Mouse (Mus musculus) forebrain, embryonic 13.5 days (tissue): Measurements from ENCODE around the gene Tmpo. TPM values are rescaled to one million over a fixed set of nuclear protein-coding genes. Genes with fewer than 3 reads are reported as not detected.

ENCODE experiments used
- ATAC-seq: fragments of 200-750 bp; cut with Nextera tagmentation; 2 replicates; pipeline ENCODE4 v1.8.0; 2017
- H3K27ac ChIP-seq: fragments of 300-500 bp; sonication (generic); 2 replicates; pipeline ENCODE4 v1.5.1; 2015; ENCODE audit warnings: inconsistent platforms, mild to moderate bottlenecking, moderate library complexity
- H3K27me3 ChIP-seq: fragments of 300-500 bp; sonication (generic); 2 replicates; pipeline ENCODE4 v1.6.1; 2015; ENCODE audit warnings: mild to moderate bottlenecking, inconsistent platforms
- H3K36me3 ChIP-seq: fragments of 300-500 bp; sonication (generic); 2 replicates; pipeline ENCODE4 v1.6.1; 2015; ENCODE audit warnings: mild to moderate bottlenecking, inconsistent platforms; ENCODE audit not compliant: poor library complexity, severe bottlenecking
- H3K4me1 ChIP-seq: fragments of 300-500 bp; sonication (generic); 2 replicates; pipeline ENCODE4 v1.6.1; 2015; ENCODE audit warnings: inconsistent platforms
- H3K4me2 ChIP-seq: fragments of 300-500 bp; sonication (generic); 2 replicates; pipeline ENCODE4 v1.6.1; 2015; ENCODE audit warnings: inconsistent platforms, mild to moderate bottlenecking, moderate library complexity
- H3K4me3 ChIP-seq: fragments of 300-500 bp; sonication (generic); 2 replicates; pipeline ENCODE4 v1.5.1; 2015; ENCODE audit warnings: mild to moderate bottlenecking, inconsistent platforms
- H3K9ac ChIP-seq: fragments of 300-500 bp; sonication (generic); 2 replicates; pipeline ENCODE4 v1.6.1; 2015; ENCODE audit warnings: mild to moderate bottlenecking, inconsistent platforms
- H3K9me3 ChIP-seq: fragments of 300-500 bp; sonication (generic); replicated peaks from 2 replicates; pipeline ENCODE4 v1.6.1; 2016; ENCODE audit warnings: inconsistent platforms
- WGBS: fragments of 180-500 bp; shearing (Covaris S2); methylation state at CpG from one replicate; pipeline ENCODE4 v1.1.7; 2015; 5-methylcytosine and 5-hydroxymethylcytosine counted together
- polyA plus RNA-seq: library from polyadenylated mRNA; unstranded; fragments of >200 nt; fragmentation: Nextera tagmentation; extraction: Ambion mirVana; gene quantifications from 2 replicates; pipeline ENCODE4 v1.2.1, GENCODE M21; 2015

Gene Tmpo
- polyA plus RNA-seq, 1 experiment from 2014 or later = 265 TPM

- peaks cover 26% of the 10 kb centered on the region for H3K36me3 ChIP-seq
- peak; percentile 100 for ATAC-seq
- H3K9me3 ChIP-seq = no peaks in the 10 kb centered on the region
- peak within 1 kb of the TSS; percentile 98 for H3K4me2 ChIP-seq
- 15% methylated on average over 55 of the region's 59 CpGs for WGBS
- H3K4me3 ChIP-seq = peak within 1 kb of the TSS; percentile 99
- H3K4me1 ChIP-seq = peaks cover 21% of the 10 kb centered on the region
- no peaks in the 10 kb centered on the region for H3K27me3 ChIP-seq
- H3K27ac ChIP-seq = peak within 1 kb of the TSS; percentile 87
- peak within 1 kb of the TSS; percentile 99 for H3K9ac ChIP-seq
Observed at GRCm38 (mm10) chr10:91123828-91124822, 57.0 kb downstream of the Tmpo start, which contains the start of gene Slc25a3. Gene Slc25a3, minus strand, starts transcription at chr10:91124059.

- ATAC-seq = peak; percentile 57; the same call in 1 of the 2 replicates
- Histone ChIP-seq H3K27ac (peak overlapping the region; percentile 87), H3K4me3 (peak overlapping the region; percentile 99), H3K9ac (peak overlapping the region; percentile 99), H3K4me2 (peak overlapping the region; percentile 98), H3K36me3 (peaks cover 34% of the 10 kb centered on the region), H3K27me3 (no peaks in the 10 kb centered on the region), H3K4me1 (peaks cover 21% of the 10 kb centered on the region), H3K9me3 (no peaks in the 10 kb centered on the region)
- WGBS = 0% methylated on average over 42 of the region's 44 CpGs
Observed at GRCm38 (mm10) chr10:91123281-91123827, 57.8 kb downstream of the Tmpo start.

- 40% methylated on average over 6 of the region's 6 CpGs for WGBS
- H3K36me3 ChIP-seq = peaks cover 41% of the 10 kb centered on the region
- H3K4me2 ChIP-seq = peak overlapping the region; percentile 98
- peak overlapping the region; percentile 99 for H3K4me3 ChIP-seq
- H3K9me3 ChIP-seq = no peaks in the 10 kb centered on the region
- H3K9ac ChIP-seq = peak overlapping the region; percentile 99
- peaks cover 21% of the 10 kb centered on the region for H3K4me1 ChIP-seq
- ATAC-seq = no peak
- no peak overlapping the region for H3K27ac ChIP-seq
- no peaks in the 10 kb centered on the region for H3K27me3 ChIP-seq
Observed at GRCm38 (mm10) chr10:91122646-91123045, 58.5 kb downstream of the Tmpo start.

DNA sequence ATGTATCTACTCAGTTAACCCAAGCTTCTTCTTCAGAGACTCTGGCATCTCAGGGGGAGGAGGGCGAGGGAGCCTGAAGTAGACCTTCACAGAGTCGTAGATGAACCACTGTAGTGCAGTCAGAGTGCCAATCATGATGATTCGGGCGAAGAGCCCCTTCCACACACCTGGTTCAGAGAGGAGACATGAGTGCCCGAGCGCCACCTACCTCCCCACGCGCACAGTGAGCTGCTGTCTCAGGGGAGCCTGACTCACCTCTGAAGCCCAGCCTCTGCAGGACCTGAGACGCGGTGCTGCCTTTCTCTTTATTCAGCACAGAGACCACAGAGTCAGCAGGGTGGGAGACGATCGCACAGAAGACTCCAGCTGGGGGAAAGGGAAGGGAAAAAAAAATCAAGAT is 64.2 kb downstream of the Tmpo start:
- Histone ChIP-seq H3K4me1 (peaks cover 4% of the 10 kb centered on the region), H3K36me3 (peaks cover 93% of the 10 kb centered on the region), H3K4me2 (no peak overlapping the region), H3K4me3 (no peak overlapping the region), H3K27ac (no peak overlapping the region; the same call in 1 of the 2 replicates), H3K9me3 (no peaks in the 10 kb centered on the region; the same call in none of the 2 replicates), H3K9ac (no peak overlapping the region), H3K27me3 (no peaks in the 10 kb centered on the region)
- ATAC-seq = no peak
- 91% methylated on average over 12 of the region's 12 CpGs for WGBS

DNA sequence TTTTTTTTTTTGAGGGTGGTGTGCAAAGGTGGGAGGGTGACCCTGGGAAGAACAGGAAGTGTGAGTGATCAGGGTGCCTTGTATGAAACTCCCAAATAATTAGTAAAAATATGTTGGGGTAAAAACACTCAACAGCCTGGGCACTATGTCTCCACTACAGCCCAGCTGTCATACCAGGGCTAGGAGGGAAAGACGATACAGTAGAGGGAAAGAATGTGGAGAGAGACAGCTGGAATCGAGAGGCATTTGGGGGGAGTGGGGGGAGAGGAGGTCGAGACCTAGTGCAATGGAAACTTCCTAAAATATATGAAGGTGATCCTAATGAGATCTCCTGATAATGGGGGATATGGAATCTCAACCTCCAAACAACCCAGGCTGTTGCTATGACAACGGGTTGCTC is 71.3 kb downstream of the Tmpo start:
- peaks cover 36% of the 10 kb centered on the region for H3K36me3 ChIP-seq
- H3K4me1 ChIP-seq = no peaks in the 10 kb centered on the region
- H3K9ac ChIP-seq = no peak overlapping the region
- H3K4me2 ChIP-seq = no peak overlapping the region
- no peak overlapping the region for H3K27ac ChIP-seq
- H3K27me3 ChIP-seq = no peaks in the 10 kb centered on the region
- WGBS = 81% methylated on average over 4 of the region's 4 CpGs
- no peak overlapping the region for H3K4me3 ChIP-seq
- no peaks in the 10 kb centered on the region; the same call in none of the 2 replicates for H3K9me3 ChIP-seq
- no peak for ATAC-seq

DNA sequence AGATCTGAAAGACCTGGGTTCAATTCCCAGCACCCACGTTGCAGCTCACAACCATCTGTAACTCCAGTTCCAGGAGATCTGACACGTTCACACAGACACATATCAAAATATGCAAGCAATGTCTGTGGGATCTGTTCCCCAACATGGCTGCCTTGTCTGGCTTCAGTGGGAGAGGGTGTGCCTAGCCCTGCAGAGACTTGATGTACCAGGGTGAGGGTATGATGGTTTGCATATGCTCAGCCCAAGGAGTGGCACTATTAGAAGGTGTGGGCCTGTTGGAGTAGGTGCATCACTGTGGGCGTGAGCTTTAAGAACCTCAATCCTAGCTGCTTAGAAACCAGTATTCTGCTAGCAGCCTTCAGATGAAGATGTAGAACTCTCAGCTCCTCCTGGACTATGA is 75.1 kb downstream of the Tmpo start:
- Histone ChIP-seq H3K4me2 (no peak overlapping the region), H3K9me3 (no peaks in the 10 kb centered on the region; the same call in 1 of the 2 replicates), H3K4me1 (no peaks in the 10 kb centered on the region), H3K36me3 (peaks cover 4% of the 10 kb centered on the region; the same call in 1 of the 2 replicates), H3K4me3 (no peak overlapping the region), H3K27me3 (no peaks in the 10 kb centered on the region), H3K27ac (no peak overlapping the region), H3K9ac (no peak overlapping the region)
- WGBS = 87% methylated on average over 3 of the region's 3 CpGs
- ATAC-seq = no peak

GRCm38 (mm10) chr10:91102799-91103590 is 78.1 kb downstream of the Tmpo start:
- no peak overlapping the region for H3K4me2 ChIP-seq
- no peaks in the 10 kb centered on the region for H3K9me3 ChIP-seq
- WGBS = 93% methylated on average over 14 of the region's 14 CpGs
- no peak for ATAC-seq
- no peaks in the 10 kb centered on the region for H3K27me3 ChIP-seq
- no peak overlapping the region for H3K9ac ChIP-seq
- H3K4me3 ChIP-seq = no peak overlapping the region
- H3K36me3 ChIP-seq = no peaks in the 10 kb centered on the region
- no peak overlapping the region for H3K27ac ChIP-seq
- H3K4me1 ChIP-seq = no peaks in the 10 kb centered on the region

DNA sequence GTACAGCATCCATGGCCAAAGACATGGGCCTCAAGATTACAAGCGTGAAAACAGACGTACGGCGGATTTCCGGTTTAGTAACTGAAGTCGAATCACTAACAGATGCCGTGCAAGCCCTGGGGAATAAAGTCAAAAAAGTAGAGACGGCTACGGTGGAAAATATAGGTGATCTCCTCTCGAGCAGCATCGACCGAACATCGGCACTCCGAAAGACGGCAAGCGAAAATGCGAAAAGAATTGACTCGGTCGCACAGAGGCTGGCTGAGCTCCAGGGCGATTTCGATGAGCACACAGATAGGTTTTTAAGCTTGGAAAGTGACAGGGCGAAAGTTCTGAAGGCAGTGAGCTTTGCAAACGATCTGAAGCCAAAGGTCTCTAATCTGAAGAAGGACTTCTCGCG is 79.2 kb downstream of the Tmpo start:
- WGBS = 95% methylated on average over 25 of the region's 25 CpGs
- no peaks in the 10 kb centered on the region for H3K4me1 ChIP-seq
- no peak overlapping the region for H3K9ac ChIP-seq
- no peak overlapping the region for H3K27ac ChIP-seq
- no peaks in the 10 kb centered on the region for H3K9me3 ChIP-seq
- no peak overlapping the region for H3K4me2 ChIP-seq
- no peaks in the 10 kb centered on the region for H3K36me3 ChIP-seq
- ATAC-seq = no peak
- H3K27me3 ChIP-seq = no peaks in the 10 kb centered on the region
- H3K4me3 ChIP-seq = no peak overlapping the region

DNA sequence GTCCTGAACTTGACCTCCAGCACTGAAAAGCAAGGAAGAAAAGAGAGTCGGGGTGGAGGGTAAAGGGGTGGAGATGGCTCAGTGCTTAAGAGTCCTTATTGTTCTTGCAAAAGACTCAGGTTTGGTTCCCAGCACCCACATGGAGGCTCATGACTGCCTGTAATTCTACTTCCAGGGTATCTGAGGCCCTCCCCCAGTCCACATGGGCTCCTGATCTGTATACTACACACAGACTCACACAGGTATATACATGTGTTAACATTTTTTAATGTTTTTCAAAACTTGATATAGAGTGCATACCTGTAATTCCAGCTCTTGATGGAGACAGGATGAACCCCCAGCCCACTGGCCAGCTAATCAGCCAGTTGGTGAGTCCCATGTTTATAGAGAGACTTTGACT is 81.0 kb downstream of the Tmpo start:
- Histone ChIP-seq H3K36me3 (no peaks in the 10 kb centered on the region), H3K4me3 (no peak overlapping the region), H3K4me1 (no peaks in the 10 kb centered on the region), H3K27ac (no peak overlapping the region), H3K27me3 (no peaks in the 10 kb centered on the region), H3K9ac (no peak overlapping the region), H3K4me2 (no peak overlapping the region), H3K9me3 (no peaks in the 10 kb centered on the region)
- 83% methylated on average over 1 of the region's 1 CpGs for WGBS
- no peak for ATAC-seq

- WGBS = 93% methylated on average over 8 of the region's 8 CpGs
- H3K4me2 ChIP-seq = no peak overlapping the region
- H3K9me3 ChIP-seq = no peaks in the 10 kb centered on the region
- ATAC-seq = no peak
- no peaks in the 10 kb centered on the region for H3K4me1 ChIP-seq
- H3K36me3 ChIP-seq = no peaks in the 10 kb centered on the region
- H3K27ac ChIP-seq = no peak overlapping the region
- H3K9ac ChIP-seq = no peak overlapping the region
- H3K27me3 ChIP-seq = no peaks in the 10 kb centered on the region
- H3K4me3 ChIP-seq = no peak overlapping the region
Observed at GRCm38 (mm10) chr10:91098056-91098455, 83.1 kb downstream of the Tmpo start.
